Mouse (Mus musculus) frontal cortex, postnatal 10 days (tissue): Measurements from ENCODE around the gene Odf2l.

Experiments
- DNase-seq, 2 experiments: peaks; one replicate each; pipeline ENCODE4 v3.0.0; 2022; ENCODE audit warnings: low spot score in 2 of 2, mixed read lengths in 1 of 2

Odf2l gene

GRCm38 (mm10) chr3:145118254-145119001 is at the start of gene Odf2l:
Odf2l (plus strand) TSS chr3:145118588.
- peak; percentile 95 to 98 for DNase-seq

DNA sequence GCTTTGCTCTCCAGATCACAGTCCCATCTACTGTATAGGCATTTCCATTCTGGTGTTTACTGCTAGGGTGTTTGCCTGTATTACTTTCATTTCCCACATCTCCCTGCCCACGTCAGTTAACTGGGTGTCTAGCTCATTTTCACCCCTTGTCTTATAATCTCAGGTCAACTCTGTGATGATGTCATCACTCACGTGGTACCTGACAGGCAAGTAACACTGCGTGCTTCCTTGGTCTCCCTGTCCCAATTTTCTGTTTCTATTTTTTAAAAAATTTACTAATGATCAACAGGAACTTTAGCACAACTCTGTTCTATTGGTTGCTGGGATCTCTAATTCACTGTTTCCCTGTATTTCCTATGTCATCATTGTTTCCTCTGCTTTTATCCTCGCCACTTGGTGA is 49.4 kb upstream of the Odf2l start:
- no peak for DNase-seq

DNA sequence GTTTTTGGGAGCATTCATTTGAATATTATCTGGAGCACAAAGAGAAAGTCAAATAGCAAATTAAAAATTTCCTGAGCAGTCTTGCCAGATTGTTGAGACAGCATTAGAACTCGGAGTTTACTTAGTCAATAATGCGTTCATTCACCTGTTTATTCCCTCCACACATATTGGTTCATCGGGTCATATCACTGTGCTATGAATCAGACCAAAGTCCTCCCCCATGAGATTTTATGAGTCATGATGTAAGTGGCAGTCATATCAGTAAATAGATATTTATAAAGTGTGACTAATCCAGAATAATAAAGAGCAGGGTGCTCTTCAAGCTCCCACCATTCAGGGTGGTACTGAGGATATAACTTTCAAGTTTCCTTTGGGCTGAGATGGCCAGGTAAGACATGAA is 46.0 kb upstream of the Odf2l start:
- no peak for DNase-seq

DNA sequence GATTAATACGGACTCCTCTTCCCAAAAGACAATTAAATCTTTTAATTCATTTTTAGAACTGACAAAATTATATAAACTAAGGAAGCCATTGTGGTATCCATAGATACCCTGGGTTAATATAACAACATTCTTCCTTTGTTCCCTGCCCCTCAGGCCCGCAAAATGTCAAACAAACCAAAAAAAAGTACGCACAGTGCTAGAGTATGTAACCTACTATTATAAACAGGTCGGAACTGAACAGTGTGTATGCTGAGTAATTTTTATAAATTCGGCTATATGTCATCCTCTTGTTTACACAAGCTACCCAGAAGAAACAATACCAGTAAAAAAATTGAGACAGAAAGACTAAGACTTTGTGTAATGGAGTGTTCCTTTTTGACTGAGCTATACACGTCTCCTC is 40.0 kb upstream of the Odf2l start:
- DNase-seq = no peak

GRCm38 (mm10) chr3:145080904-145081303 is 37.5 kb upstream of the Odf2l start:
- no peak for DNase-seq

- no peak for DNase-seq
These were observed 35.3 kb upstream of the Odf2l start for GRCm38 (mm10) chr3:145083081-145083480.

GRCm38 (mm10) chr3:145086180-145086579 is 32.2 kb upstream of the Odf2l start:
- no peak for DNase-seq

GRCm38 (mm10) chr3:145087857-145088598 is 30.4 kb upstream of the Odf2l start:
- no peak for DNase-seq

DNA sequence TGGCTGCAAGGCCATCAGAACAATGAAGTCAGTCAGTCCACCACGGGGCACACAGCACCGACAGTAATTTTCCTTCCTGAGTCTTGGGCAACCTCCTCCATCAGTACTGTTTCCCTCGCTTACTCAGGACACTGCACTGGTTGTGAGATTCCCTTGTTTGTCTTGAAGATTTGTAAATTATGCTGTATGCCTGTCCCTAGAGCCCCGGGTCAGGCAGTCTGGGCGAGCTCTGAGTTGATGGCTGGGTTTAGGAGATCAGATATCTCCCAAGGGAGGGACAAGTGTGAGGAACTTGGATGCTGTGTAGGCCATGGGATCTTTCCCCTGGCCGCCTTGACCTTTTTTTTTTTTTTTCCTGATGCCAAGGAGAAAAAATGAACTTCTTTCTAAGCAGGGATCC is 19.1 kb upstream of the Odf2l start, which contains the start of gene Clca2:
Gene Clca2, minus strand, starts transcription at position 153 of the 400 bp plus-strand sequence.
- no peak for DNase-seq

DNA sequence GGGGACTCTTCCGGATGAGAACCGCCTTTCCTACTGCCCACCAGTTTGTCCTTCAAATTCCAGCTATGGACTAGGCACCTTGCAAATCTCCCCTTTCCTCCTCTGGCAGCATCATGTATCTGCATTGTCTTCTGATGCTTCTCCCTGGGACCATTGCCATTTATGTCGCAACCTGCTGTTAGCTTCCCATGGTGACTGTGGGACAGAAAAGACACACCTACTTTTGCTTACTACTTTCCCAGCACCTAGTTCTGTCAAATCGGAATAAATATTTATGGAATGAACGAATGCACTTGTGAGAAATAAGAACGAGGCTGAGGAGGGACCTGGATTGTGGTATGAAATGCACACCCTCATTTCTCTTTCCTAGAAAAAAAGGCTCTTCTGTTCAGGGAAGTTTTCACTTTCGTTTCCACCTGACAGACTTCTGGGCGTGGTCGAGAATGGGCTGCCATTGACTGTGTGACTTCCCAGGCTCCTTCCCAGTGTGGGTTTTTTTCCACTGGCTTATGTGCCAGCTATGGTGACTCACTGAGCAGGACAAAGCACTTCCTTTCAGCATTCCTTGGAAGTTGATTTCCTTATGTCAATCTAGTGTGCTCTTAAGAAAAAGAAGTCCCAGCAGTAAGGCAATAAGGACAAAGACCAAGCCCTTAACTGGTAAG is 16.4 kb upstream of the Odf2l start:
- DNase-seq = no peak

GRCm38 (mm10) chr3:145103321-145103720 is 15.1 kb upstream of the Odf2l start:
- no peak for DNase-seq

- no peak for DNase-seq
These were observed 14.6 kb upstream of the Odf2l start for GRCm38 (mm10) chr3:145103770-145104169.

DNA sequence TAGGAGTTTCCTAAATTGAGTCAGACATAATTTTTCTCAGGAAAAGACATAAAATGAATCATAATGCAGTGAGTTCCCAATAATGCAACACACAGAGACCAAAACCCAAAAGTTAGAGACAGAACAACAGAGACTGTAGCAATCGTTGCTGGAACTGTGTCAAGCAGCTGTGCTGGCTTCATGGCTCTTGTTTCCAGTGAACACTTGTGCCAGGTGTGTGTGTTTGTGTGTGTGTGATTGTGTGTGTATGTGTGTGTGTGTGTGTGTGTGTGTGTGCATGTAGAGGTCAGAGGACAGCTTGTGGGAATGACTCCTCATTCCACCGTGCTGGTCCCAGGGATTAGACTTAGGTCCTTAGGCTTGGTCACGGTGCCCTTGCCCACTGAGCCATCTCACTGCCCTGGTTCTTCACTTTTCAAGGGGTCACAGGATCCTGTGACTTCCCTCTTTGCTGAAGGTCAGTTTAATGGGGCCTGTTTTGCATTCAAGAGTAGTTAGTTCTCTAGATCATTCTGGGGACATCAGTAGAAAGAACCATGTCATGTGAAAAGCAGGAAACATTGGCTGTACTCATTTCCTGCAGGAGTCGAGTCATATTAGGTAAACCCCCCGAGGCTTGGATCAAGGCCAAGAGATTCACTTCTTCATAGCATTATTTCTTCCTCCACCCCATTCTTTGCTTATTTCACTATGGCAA is 13.2 kb upstream of the Odf2l start:
- no peak for DNase-seq

DNA sequence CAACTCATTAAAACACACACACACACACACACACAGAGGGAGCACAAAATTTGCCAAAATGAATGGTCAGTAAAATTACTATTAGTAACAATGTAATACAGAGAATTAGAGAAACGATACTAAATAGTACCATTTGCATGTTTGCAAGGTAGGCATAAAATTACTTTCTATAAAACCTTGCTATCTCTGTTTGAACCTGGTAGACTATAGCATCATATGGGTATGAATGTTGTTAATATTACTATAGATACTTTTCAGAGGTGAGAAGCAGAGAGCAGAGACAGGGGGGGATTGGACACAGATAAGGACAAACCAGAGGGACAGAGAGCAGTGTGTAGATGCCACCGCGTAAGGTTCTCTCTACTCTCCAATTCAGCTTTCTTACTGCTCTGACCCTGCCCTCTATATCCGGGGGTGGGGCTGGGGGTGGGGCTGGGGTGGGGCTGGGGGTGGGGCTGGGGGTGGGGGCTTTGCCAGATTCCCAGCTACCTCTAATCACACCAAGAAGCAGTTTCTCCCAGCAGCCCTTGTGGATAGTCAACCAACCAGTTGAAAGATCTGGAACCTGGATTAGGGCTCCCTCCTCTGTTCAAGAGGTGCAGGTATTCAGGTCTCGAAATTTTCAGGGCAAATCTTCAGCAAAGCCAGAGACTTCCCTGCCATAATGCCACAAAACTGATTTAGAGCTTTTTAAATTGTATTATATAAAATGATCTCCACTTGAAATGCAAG is 12.4 kb upstream of the Odf2l start:
- DNase-seq = no peak

- no peak for DNase-seq
These were observed 3.2 kb upstream of the Odf2l start for GRCm38 (mm10) chr3:145115169-145115568.

GRCm38 (mm10) chr3:145117637-145118036 is 751 bp upstream of the Odf2l start:
- DNase-seq = no peak

GRCm38 (mm10) chr3:145119002-145119358 is 592 bp downstream of the Odf2l start:
- no peak for DNase-seq

GRCm38 (mm10) chr3:145119425-145119824 is 1.0 kb downstream of the Odf2l start:
- DNase-seq = no peak

DNA sequence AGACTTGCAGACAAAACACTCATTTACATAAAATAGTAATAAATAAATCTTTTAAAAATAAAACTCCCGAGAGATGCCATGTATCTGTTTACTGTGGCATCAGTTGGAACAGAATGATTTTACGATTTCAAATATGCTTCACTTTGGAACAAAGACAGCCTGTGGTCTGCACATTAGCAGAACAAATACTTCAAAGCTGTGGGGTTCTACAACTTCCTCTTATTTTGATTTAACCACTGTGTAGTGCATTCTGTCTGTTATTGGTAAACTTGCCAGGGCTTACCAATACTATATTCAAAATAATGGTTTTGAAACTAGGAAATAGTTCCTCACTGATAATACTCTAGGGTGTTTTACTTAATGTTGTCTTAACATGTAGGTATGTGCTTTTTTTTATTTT is 8.2 kb downstream of the Odf2l start:
- no peak for DNase-seq

- DNase-seq = no peak
These were observed 11.0 kb downstream of the Odf2l start for GRCm38 (mm10) chr3:145129356-145129755.

GRCm38 (mm10) chr3:145131210-145131868 is 13.0 kb downstream of the Odf2l start:
- DNase-seq = peak in 1 of 2 experiments; percentile 34
